Mouse (Mus musculus) ES-E14 (cell line): ENCODE measurements around the gene Gpr89. TPM values are rescaled to one million over a fixed set of nuclear protein-coding genes. Genes with fewer than 3 reads are reported as not detected.
A peak's percentile ranks its signal among the peaks of the same experiment; 100 is the strongest.

Experiments
- DNase-seq: peaks from one replicate; pipeline ENCODE4 v3.0.0-alpha.2; 2013; ENCODE audit warnings: low read depth, low spot score
- H3K27ac ChIP-seq: 2 replicates; pipeline ENCODE4 v1.5.1; 2012; ENCODE audit warnings: low read depth, mild to moderate bottlenecking, low read length, moderate library complexity, mixed read lengths; ENCODE audit not compliant: poor library complexity, insufficient read depth, severe bottlenecking
- H3K36me3 ChIP-seq: 2 replicates; pipeline ENCODE4 v1.6.1; 2012; ENCODE audit warnings: mild to moderate bottlenecking, low read length, moderate library complexity, mixed read lengths; ENCODE audit not compliant: control insufficient read depth, poor library complexity, insufficient read depth, severe bottlenecking
- H3K4me1 ChIP-seq, 2 experiments: fragments of 150-350 bp in 1 of 2; sonication (generic) in 1 of 2; 2 replicates each; pipeline ENCODE4 v1.6.1; 2012; ENCODE audit warnings: low read length in 2 of 2, mild to moderate bottlenecking in 1 of 2, mixed read lengths in 1 of 2; ENCODE audit not compliant: control insufficient read depth in 2 of 2, insufficient read depth in 2 of 2, poor library complexity in 1 of 2
- H3K4me3 ChIP-seq, 2 experiments: fragments of 150-350 bp in 1 of 2; sonication (generic) in 1 of 2; 2 replicates each; pipeline ENCODE4 v1.5.1; 2012; ENCODE audit warnings: low read length in 2 of 2, low read depth in 1 of 2, mild to moderate bottlenecking in 1 of 2, mixed read lengths in 1 of 2; ENCODE audit not compliant: insufficient read depth in 1 of 2, poor library complexity in 1 of 2, severe bottlenecking in 1 of 2
- H3K9ac ChIP-seq: 2 replicates; pipeline ENCODE4 v1.6.1; 2012; ENCODE audit warnings: low read depth, mild to moderate bottlenecking, low read length, mixed read lengths; ENCODE audit not compliant: poor library complexity, insufficient read depth, severe bottlenecking
- H3K9me3 ChIP-seq: fragments of 150-350 bp; sonication (generic); 2 replicates; pipeline ENCODE4 v1.6.1; 2012; ENCODE audit warnings: low read depth, mild to moderate bottlenecking, low read length; ENCODE audit not compliant: control insufficient read depth, insufficient read depth
- CHD2 ChIP-seq: IDR thresholded peaks from 2 replicates; pipeline ENCODE4 v1.6.1; 2014; ENCODE audit warnings: mild to moderate bottlenecking, low read depth, low read length, inconsistent platforms
- HCFC1 ChIP-seq: IDR thresholded peaks from 2 replicates; pipeline ENCODE4 v1.6.1; 2012; ENCODE audit warnings: low read length, inconsistent platforms, borderline replicate concordance; ENCODE audit not compliant: insufficient read depth
- MAFK ChIP-seq: IDR thresholded peaks from 2 replicates; pipeline ENCODE4 v1.6.1; 2014; ENCODE audit warnings: mild to moderate bottlenecking, low read depth, low read length, inconsistent platforms; ENCODE audit not compliant: insufficient read depth
- ZC3H11A ChIP-seq: IDR thresholded peaks from 2 replicates; pipeline ENCODE4 v1.6.1; 2012; ENCODE audit warnings: low read depth, mild to moderate bottlenecking, inconsistent platforms, low read length, borderline replicate concordance
- ZNF384 ChIP-seq: IDR thresholded peaks from 2 replicates; pipeline ENCODE4 v1.6.1; 2012; ENCODE audit warnings: low read depth, low read length, inconsistent platforms
- in situ Hi-C, 2 experiments: fragments of 600-800 bp; cut with MboI; formaldehyde crosslinking; loops; one replicate each; pipeline ENCODE4 v1.15.1; 2025; ENCODE audit warnings: low sequenced_read_pairs in 2 of 2, inconsistent platforms in 1 of 2; ENCODE audit not compliant: unreplicated experiment in 2 of 2
- total RNA-seq: library from RNA; depleted of rRNA; stranded (reverse); fragments of 300-350 nt; gene quantifications from 2 replicates; pipeline ENCODE4 v1.2.3, GENCODE M21; 2012

Gpr89 gene
- total RNA-seq, 1 experiment: 40.5 TPM

DNA sequence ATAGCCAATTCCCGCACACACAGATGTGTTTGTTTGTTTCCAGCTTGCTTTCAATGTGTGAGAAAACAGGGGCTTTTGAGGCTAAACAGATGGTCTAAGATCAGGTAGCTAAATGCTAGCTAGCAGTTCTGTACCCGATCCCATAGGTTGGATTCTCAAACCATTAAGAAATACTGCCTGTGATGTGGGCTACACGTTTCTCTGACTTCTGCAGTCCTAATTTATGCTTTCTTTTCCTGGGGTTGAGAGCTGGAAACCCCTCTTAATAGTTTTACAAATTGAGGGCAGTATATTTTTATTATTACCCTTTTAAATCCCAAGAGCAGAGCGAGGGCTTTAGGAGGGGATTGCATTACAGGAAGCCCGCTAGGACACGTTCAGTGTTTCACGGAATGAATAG, 15.8 kb upstream of the Gpr89 start:
- no peak for DNase-seq
- in situ Hi-C loops: no loop called here
- H3K27ac ChIP-seq: no peak overlapping the region

DNA sequence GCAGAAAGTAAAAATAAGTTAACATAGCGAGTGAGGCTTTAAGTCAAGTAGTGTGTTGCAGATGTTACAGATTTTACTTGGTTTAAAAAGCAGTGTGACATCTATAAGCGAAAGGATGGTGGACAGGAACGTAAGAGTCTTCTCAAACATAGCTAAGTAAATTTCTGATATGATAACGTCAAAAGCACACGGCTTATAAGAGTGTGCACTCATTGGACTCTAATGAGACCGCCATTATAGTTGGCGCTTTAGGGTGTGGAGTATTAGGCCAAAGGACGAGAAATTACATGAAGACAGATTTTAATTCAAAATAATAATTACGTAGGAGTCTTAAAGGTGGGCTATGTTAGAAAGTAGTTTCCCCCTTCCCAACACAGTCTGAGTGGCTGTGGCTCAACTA, 446 bp upstream of the Gpr89 start:
- Histone ChIP-seq H3K27ac (no peak overlapping the region), H3K4me3 (peak overlapping the region in 1 of 2 experiments; percentile 98; a peak in 2 of 4 replicates), H3K4me1 (no peaks in the 10 kb centered on the region), H3K9me3 (no peaks in the 10 kb centered on the region), H3K36me3 (no peaks in the 10 kb centered on the region), H3K9ac (no peak overlapping the region)
- no peak for TF ChIP-seq ZC3H11A
- TF ChIP-seq ZNF384: no peak
- in situ Hi-C loops: no loop called here
- peak; percentile 3 for DNase-seq

More for the DNA sequence above, 15.8 kb upstream of the Gpr89 start:
- no peak overlapping the region for H3K4me3 ChIP-seq
- H3K36me3 ChIP-seq: no peaks in the 10 kb centered on the region
- no peaks in the 10 kb centered on the region; a peak in 1 of 4 replicates for H3K4me1 ChIP-seq
- TF ChIP-seq ZNF384 (no peak), MAFK (no peak), HCFC1 (no peak), CHD2 (no peak), ZC3H11A (no peak)
- H3K9me3 ChIP-seq: no peaks in the 10 kb centered on the region
- no peak overlapping the region for H3K9ac ChIP-seq

DNA sequence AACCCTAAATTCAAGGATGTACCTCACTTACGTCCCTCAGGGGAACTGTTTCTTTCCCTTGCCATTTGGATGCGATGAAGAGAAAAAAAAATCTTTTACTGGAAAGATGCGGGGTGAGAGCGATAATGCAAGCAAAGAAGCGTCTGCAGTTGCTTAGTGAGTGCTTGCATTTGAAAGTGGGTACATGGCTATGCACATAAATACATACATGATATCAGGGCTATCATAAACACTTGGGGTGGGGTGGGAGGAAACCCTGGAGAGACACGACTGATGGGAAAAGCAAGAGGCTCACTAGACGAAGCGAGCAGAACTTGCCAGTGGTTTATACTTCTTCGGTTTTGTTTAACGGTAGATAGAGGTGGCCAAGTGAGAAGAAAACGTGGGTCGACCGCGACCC, 753 bp downstream of the Gpr89 start, which contains the start of gene Gja5:
Gja5 (plus strand) TSS at position 301 of the 400 bp plus-strand sequence.
- no peak for TF ChIP-seq ZNF384
- no peak for TF ChIP-seq CHD2
- no peak for TF ChIP-seq HCFC1
- TF ChIP-seq MAFK: no peak
- no peak for TF ChIP-seq ZC3H11A
- peak within 1 kb of the TSS; percentile 90 for H3K9ac ChIP-seq

DNA sequence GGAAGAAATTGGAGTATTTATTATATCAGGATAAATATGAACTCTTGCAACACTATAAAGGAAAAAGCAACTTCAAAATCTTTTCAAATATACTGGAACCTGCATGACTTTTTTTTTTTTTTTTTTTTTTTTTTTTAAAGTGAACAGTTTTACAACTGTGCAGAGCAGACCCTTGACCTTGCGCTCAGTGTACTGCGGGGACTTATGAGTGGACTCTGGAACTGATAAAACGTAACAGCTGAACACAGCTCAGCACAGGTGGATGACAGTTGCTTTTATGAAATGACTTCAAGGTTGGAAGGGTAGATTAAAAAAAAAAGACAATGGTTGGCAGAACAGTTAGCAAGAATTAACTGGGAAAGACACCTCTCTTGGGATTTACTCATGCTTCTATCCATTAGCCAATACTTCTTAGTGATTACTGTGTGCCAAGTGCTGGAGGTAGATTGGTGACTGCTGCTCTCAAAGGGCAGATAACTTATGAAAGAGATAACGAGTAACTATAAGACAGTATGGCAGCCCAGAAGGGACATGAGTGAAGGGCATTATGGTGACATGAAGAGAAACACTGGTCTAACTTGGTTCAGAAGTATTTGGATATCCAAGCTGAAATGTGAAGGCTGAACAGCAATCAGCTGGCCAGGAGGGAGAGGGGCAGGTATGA, 2.7 kb downstream of the Gpr89 start:
- Histone ChIP-seq H3K9ac (no peak overlapping the region), H3K9me3 (no peaks in the 10 kb centered on the region), H3K36me3 (peaks cover 2% of the 10 kb centered on the region; the same call in 1 of the 2 replicates), H3K4me3 (no peak overlapping the region), H3K4me1 (no peaks in the 10 kb centered on the region), H3K27ac (no peak overlapping the region)
- TF ChIP-seq CHD2 (no peak), ZNF384 (no peak), MAFK (no peak), ZC3H11A (no peak), HCFC1 (no peak)
- no peak for DNase-seq
- in situ Hi-C loops: no loop called here

More for the DNA sequence above, 753 bp downstream of the Gpr89 start, which contains the start of gene Gja5:
- DNase-seq: no peak
- Histone ChIP-seq H3K9me3 (no peaks in the 10 kb centered on the region), H3K36me3 (no peaks in the 10 kb centered on the region), H3K4me3 (peak within 1 kb of the TSS; percentile 89 to 98), H3K27ac (no peak within 1 kb of the TSS; the same call in 1 of the 2 replicates), H3K4me1 (no peaks in the 10 kb centered on the region)
- in situ Hi-C loops: no loop called here
